Mouse (Mus musculus) spleen, postnatal 36 days (tissue): ENCODE results near the gene Vps50.
"Not testable (repeated sequence)": the region's sequence is repeated elsewhere in the genome, so short reads cannot be mapped to it uniquely, and the experiment has no call there.

Source experiments
- DNase-seq, 2 experiments: peaks; one replicate each; pipeline ENCODE4 v3.0.0; 2022; ENCODE audit warnings: low spot score in 2 of 2, mixed read lengths in 1 of 2

The Vps50 gene

DNA sequence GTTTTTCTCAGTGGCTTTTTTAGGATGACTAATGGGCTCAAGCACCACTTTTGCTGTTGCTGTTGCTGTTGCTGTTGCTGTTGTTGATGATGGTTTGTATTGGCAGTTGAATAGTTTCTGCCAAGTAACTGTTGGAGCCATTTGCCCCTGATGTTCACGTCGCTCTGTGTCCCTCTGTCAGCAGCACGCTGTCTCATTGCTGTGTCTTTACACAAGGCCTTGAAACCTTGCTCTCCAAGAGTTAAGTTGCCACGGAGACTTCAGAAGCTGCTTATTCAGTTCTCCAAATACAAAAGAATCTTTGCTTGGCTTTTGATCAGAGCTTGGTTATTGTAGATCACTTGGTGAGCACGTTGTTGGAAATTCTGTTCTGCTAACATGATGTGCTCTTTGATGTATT lies 33.3 kb downstream of the Vps50 start:
- DNase-seq = no peak

DNA sequence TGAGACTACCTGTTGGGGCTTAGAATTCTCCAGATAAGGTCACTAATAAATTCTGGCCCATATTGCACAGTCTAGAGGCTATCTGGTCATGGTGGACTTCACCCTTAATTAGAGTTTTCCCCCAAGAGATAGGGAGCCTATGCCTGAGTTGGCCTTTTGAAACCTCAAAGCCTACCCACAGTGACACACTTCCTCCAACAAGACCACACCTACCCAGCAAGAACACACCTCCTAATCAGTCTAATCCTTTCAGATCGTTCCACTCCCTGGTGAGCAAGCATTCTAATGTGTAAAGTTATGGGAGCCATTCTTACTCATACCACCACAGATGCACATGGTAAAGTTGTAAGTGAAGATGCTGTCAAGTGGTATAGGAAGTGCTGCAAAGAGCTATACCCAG lies 37.9 kb downstream of the Vps50 start:
- no peak for DNase-seq

DNA sequence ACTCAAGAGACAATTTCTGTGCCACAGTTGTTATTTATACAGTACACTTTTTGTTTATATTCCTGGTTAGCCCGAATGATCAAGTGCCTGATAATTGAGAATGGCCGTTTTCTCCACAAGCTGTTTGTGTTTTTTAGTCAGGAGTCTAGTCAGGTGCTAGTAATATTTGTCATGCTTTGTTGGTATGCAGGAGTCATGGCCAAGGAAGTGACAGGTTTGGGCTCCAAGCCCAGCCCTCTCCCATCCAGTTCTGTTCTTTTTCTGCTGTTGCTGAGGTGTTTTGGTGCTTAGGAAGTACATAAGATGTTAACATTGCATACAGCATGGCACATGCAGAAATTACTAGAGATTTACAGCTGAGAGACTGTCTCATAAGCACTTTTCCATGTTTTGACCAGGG lies 41.3 kb downstream of the Vps50 start:
- no peak for DNase-seq

DNA sequence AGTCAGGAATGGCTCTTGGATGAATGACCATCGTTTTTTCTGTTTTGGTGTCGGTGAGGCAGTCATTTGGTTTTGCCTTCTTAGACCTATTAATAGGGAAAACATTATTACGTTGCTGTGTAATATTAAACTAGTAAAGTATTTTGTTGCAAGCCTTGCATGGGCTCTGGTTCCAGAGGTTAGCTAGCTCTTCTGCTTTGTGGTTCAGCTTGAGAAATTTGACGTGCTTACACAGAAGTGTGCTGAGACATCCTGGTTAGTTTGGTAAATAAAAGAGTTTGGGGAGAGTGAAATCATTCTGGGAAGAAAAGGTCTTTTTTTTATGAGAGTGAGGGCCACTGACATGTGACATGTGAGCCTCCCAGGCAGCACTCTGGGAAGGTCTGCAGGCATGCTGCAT lies 45.7 kb downstream of the Vps50 start:
- no peak for DNase-seq

DNA sequence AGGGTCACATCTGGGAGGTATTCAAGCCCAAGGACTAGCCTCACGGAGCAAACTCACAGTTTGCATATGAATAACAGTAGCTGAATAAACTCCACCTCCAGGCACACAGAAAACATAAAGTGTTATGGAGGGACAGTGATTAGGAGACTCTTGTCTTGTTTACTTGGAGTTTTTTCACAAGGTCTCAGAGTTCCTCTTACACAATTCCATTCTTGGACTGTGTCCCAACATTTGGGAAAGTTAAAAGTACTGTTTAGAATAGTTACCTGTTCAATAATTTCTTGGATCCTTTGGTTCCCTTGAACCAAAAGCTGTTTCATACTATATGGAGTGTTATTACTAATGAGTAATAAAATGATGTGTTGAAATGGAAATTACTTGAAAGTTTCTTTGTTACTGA lies 46.8 kb downstream of the Vps50 start:
- no peak for DNase-seq

DNA sequence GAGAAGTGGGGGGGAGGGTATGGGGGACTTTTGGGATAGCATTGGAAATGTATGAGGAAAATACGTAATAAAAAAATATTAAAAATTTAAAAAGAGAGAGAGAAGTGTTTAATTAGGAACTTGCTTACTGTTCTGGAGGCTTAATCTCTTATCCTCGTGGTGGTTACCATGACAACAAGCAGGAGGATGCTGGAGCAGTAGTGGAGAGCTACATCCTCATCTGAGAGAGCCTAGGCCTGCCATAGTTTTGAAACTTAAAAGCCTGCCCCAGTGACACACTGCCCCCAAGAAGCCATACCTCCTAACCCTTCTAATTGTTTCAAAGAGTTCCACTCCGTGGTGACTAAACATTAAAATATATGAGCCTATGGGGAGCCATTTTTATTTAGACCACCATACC lies 50.8 kb downstream of the Vps50 start:
- no peak for DNase-seq

DNA sequence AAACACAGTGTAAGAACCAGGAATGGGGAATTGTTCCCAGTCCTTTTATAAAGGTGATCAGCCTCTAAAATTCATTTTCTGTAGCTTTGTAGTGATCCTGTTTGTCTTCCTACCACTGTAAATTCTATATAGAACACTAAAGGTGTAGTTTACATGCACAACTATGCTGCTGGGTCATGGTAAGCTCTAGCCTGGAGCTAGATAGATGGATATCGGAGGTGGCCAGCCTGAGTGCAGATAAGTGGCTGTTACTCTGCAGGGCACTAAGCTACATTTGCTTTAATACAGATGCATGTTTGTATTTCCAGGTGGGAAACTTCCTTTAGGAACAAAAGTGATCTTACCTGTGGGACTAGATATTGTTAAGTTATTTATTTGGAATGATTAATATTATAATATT lies 51.8 kb downstream of the Vps50 start:
- DNase-seq = no peak

DNA sequence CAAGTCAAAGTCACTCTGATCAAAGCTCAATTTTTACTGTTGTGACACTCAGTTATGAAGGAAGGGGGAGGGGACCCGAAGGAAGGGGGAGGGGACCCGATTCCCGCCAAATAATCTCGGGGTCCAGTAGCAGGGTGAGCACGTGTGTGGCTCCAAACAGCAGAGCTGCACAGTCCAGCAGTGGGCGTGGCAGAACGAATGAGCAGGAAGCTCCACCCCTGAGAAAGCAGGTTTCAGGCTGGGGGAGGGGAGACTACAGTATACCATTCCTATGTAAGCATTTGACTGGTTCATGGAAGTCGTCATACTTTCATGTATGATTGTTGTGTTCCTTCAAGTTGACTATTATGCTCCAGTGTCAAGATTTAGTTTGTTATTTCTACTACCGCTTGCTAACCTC lies 54.5 kb downstream of the Vps50 start:
- not testable (repeated sequence) for DNase-seq

DNA sequence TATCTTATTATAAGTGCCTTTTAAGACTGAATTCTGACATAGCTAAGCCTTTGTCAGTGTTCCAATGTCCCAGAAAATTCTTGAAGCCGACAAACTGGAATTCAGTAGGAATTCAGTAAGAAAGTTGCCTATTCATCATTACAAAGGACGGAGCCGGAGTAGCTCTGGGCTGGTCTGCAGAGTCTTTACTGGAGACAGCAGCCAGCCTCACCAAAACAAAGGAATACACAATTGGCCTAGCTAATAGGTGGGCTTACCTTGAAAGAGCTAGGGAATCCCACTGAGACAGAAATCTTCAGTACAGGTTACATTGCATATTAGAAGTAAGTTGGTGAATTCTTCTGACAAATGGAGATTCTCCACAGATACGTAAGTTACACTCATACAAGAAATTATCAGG lies 59.0 kb downstream of the Vps50 start:
- no peak for DNase-seq

DNA sequence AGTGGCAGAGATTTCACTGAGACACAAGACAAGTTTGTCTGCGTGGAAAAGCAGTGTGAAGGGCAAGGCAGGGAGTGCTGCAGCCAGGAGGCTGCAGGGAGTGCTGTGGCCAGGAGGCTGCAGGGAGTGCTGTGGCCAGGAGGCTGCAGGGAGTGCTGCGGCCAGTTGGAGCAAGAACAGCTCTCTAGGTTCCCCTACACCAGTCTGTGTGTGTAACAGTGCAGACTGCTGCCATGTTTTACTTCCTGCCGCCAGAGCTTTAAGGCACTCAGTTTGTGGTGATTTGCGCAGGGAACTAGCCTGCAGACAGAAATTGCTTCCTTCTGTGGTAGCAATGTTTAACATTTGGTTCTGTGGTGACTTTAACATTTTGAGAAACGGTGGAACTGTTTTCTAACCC lies 61.8 kb downstream of the Vps50 start:
- DNase-seq = no peak

DNA sequence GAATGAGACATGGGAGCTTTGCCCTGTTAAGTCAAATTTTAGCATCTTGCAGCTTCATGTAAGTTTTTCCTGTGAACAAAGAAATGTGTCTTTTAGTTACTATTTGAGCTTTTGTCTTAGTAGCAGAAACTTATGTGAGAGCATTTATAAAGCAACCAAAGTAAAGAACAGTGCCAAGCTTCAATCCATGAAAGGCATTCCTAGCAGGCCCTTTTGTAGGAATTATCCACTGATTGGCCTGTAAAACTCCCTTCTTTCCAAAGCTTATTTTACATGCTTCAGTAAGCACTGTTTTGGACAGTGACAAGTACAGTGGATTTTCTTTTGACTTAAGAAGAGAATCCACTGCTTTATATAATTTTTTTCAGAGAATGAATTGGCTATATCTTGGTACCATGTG lies 64.1 kb downstream of the Vps50 start:
- DNase-seq = no peak

DNA sequence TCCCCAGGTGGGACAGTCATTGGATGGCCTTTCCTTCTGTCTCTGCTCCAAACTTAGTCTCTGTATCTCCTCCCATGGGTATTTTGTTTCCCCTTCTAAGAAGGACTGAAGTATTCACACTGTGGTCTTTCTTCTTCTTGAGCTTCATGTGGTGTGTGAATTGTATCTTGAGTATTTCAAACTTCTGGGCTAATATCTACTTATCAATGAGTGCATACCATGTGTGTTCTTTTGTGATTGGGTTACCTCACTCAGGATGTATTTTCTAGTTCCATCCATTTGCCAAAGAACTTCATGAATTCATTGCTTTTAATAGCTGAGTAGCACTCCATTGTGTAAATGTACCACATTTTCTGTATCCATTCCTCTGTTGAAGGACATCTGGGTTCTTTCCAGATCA lies 65.9 kb downstream of the Vps50 start:
- DNase-seq = not testable (repeated sequence)

DNA sequence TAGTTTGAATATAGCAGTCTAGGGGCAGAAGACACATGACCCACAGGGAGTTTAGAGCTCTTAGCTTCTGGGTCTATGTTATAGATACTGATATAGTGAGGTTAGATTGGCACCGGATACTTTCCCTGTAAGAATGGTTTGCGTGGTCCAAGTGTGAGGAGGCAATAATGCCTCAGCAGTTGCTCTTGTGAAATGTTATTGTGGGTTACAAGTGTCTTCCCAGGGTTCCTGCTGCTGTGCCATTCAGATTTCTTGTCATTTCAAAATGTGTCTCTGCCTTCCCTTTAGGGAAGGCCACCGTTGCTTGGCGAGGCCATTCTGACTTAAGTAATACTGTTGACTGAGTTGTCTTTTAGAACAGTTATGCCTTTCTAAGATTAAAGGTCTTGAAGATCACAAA lies 66.8 kb downstream of the Vps50 start:
- no peak for DNase-seq

DNA sequence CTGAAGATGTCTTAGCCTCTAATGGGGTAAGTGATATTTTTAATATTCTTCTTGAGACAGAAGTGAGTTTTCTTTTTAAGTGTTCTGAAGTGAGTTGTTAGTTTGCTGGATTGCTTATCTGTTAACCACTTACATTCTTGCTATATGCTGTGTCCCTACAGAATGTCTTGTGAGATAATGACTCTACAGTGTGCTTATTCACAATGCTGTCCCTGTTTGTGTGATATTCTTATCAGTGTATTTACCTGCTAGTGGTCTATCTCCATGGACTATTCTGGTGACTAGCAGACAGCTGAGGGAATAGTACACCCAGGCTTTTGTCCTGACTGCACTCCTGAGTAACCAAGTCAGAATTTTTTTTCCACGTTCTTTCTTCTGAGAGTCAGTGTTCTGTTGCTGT lies 67.5 kb downstream of the Vps50 start:
- no peak for DNase-seq

DNA sequence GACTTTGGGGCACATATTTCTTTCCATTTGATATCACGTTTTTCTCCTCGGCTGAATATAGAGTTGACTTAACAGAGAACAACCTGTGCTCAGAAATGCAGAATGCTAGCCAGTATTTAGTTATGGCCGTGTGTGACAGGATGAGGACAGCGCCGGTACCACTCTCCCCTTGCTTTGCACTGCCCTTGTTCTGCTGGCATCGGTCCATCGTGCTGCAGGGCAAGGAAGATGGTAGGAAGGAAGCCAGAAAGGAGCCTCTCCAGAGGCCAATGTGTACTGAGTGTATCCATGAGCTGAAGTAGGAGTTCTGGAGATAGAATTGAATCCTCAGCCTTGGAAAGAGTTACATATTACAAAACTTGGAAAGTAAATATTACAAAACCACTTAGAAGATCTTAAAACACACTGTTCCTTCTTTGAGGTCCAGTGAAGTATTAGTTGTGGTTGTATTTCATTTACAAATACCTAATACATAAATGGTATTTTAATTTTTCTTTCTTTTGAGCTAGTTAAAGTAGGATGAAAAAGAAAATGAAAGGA lies 69.0 kb downstream of the Vps50 start:
- no peak for DNase-seq

DNA sequence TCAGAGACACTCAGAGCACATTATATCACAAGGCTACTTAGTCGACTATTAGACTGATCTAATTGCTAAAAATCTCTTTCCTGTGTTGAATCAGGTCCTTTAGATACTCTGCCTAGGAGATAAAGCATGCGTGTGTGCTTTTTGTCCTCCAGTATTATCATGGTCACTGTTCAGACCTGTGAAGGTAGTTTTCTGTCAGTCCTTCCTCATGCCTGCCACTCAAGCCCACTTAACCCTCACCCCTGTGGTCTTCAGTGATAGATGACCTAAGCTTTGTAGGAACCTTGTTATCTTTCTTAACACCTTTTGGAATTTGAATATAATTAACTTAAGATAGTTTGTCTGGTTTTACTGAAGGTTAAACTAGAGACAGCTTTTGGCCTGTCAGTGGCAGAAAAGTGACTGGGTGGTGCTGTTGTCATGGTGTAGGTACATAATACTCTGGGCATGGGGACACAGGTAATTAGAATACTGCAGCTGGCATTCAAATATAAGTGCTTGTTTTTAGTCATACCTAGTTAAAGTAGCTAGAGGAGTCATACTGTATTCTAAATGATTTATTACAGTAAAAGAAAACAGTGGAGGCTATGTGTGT lies 74.1 kb downstream of the Vps50 start:
- DNase-seq = no peak

DNA sequence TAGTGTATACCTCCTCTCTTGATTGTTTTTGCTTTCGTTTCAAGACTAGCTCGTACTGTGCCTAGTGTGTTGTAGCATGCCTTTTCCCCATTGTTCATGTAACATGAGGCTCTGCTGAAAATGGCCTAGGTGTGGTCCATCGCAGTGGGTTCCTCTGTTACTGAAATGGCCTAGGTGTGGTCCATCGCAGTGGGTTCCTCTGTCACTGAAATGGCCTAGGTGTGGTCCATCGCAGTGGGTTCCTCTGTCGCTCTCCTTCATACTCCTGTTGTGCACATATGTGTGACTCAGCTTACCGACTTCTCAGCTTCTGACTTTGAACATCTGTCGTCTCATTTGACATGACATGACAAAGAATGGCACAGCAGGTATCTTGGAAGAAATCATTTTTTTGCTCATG lies 75.6 kb downstream of the Vps50 start:
- no peak for DNase-seq

DNA sequence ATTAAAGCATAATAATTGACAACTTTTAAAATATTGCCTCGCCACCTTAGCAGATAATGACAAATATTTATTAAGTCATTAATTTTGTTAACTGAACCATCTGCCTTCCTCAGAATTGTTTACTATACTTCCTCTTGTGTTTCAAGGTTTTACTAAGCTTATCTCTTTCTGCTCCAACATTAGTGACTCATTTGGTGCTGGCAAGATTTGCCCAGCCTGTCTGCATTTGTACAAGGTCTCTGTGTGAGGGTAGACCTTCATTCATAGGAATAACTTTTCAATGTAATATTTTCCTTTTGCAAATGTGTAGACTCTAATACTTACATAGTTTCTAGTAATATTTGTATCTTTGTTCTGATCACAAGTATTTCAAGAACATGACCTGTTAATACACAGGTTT lies 87.2 kb downstream of the Vps50 start:
- DNase-seq = no peak

DNA sequence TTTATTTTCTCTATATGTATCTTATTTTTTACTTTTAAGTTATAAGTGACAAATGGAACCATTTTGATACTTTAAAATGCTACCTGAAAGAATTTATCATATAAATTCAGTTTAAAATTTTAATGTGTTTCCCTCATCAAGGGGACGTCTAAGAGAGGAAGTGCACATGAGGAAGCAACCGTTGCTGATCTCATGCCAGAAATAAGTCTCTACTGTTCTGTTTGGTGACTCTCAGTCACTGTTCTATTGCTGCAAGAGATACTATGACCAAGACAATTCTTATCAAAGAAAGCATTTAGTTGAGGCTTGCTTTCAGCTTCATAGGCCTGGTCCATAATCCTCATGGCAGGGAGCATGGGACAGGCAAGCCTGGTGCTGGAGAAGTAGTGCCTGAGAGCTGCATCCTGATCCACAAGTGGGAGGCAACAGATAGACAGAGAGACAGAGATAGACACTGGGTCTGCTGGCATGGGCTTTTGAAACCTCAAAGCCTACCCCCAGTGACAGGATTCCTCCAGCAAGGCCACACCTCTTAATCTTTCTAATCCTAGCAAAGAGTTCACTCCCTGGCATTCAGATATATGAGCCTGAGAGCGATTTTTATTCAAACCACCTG lies 92.2 kb downstream of the Vps50 start:
- DNase-seq = no peak

DNA sequence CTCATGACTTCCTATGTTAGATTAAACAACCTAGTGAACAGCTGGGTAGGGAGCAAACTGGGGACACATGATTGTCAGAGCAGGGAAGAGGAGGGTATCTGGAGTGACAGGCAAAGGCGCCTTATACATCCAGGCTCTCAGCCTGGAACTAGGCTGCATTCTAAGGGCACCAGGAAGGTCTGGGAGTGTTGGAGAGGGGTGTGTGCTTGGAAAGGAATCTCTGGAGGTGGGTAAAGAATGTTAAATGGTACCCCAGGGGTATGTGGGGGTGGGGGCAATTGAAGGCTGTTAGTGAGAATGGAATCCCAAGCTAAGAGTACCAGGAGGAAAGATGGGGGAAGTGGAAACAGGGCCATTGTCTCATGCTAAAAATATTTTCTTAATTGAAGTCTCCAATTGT lies 96.1 kb downstream of the Vps50 start:
- DNase-seq = no peak

DNA sequence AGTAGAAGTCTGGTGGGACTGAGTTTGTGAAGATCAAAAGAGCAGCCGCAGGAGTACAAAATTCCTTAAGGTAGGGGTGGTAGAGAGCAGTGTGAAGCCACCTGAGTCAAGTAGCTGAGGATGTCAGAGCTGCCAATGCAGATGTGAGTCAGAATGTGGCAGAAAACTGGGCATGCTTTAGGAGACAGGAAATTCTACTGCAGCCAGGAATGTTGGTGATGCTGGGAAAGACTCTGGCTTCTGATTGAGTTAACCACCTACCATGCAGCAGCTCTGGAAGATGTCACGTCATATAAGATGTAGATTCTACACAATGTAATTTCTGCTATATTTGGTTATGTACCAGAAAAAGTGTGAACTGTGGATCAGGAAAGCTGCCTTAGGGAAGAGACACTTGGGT lies 114.6 kb downstream of the Vps50 start:
- DNase-seq = no peak

DNA sequence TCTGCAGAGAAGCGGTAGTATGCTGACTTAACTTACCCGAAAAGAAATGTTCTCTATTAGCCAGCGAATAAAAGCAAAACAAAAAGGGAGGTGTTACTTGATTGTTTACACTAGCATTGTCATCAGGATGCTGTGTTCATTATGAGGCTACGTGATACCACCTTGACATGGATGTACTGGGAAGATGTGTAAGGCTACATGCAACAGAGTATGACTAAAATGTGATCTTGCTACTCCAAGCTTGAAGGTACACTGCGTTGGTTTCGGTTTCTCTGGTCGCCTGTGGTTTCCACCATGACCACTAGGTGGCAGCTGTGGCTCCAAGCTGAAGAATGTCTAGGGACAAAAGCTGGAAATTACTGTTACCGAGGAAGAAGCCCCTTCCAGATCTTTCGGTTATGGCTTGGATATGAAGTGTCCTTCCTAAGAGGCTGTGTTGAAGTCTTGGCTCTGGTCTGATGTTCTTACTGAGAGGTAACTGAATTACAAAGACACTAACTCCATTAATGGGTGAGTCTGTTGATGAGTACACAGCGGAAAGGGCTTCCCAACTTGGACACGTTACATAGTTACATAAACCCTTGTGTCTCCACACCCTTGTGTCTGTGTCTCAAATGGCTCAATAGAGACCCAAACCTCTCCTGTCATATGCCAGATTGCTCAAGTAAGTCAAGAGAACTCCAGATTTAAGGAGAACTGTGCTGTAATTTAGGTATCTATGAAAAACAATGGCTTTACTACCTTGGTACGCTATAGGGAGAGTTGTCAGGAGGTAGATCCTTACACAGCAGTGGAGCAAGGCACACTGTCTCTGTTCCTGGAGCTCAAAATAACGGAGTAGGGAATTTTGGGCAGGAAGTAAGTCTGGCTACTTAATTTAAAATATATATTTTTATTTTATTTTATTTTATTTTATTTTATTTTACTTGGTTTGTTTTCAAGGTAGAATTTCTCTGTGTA lies 122.5 kb downstream of the Vps50 start:
- not testable (repeated sequence) for DNase-seq
